Mouse (Mus musculus): ENCODE data around the gene Tfec.

Tfec gene

GRCm38 (mm10) chr6:16785166-16785565 lies 113.1 kb downstream of the Tfec start:
- no peak for DNase-seq

All from kidney, adult 9 months (tissue).